Mouse (Mus musculus) c-Kit-negative CD71-positive TER-119-positive erythroid progenitor cells, embryonic 14.5 days (primary cell): ENCODE data around the gene Ahcyl1.
"Not testable (repeated sequence)": the region's sequence is repeated elsewhere in the genome, so short reads cannot be mapped to it uniquely, and the experiment has no call there.

Source experiments
- DNase-seq: peaks from one replicate; pipeline ENCODE4 v3.0.0-alpha.2; 2013; ENCODE audit warnings: low read depth, low spot score

The Ahcyl1 gene

DNA sequence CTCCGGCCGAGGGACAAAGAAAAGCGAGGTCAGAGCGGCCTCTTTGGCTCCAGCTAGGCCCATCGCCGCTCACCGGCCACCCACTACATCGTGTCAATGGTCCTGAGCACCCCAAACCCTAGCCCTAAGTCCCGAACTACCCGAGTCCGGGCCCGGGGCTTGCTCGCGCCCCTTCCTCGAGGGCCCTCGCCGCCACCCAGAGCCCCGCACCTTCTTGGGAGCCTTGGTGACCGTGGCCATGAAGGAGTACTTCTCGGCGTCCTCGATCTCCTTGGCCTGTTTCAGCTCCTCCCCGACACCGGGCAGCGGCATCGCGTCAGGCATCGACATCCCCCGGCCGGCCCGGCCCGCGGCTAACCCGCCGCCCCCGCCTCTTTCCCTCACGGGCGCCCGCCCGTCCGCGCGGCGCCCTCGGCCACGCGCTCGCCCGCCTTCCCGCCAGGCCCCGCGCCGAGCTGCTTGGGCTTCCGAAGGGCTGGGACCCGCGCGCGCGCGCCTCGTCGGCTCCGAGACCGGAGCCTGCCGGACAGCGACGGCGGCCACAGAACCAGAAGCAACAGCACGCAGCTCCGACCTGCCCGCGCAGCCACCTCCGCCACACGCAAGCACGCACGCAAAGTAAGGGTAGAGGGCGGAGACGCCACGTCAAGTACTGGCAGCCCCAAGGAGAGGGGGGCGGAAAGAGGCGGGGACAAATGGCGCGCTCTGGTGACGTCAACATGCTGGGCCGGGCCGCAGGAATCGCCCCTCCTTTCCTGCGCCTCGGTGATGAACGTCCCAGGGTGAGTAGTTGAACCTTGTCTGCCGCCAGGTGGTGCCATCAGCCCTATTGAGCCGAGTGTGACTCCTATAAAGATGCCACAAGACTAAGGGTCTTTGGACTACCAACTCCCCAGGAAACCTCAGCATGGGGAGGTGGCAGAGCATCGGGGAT is at the start of gene Ahcyl1:
TSS of gene Ahcyl1 (minus strand) at position 613 of the 934 bp plus-strand sequence.
- peak; percentile 92 for DNase-seq

DNA sequence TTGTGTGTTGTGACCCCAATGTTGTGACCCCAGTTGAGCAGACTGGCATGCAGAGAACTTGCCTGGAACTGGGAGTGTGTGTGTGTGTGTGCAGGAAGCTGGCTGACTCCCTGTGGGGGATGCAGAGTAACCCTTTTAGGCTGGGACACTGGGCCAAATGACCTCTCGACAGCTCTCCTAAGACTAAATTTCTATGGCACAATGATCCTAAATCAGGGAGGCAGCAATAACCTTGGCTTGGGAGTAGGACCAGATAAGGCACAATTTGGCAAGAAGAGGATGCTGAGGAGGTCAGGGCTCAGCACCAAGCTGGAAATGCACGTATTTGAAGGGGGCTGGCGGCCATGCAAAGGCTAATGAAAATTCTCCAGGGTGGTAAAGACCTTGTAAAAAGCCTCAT is 49.7 kb upstream of the Ahcyl1 start:
- DNase-seq: no peak

DNA sequence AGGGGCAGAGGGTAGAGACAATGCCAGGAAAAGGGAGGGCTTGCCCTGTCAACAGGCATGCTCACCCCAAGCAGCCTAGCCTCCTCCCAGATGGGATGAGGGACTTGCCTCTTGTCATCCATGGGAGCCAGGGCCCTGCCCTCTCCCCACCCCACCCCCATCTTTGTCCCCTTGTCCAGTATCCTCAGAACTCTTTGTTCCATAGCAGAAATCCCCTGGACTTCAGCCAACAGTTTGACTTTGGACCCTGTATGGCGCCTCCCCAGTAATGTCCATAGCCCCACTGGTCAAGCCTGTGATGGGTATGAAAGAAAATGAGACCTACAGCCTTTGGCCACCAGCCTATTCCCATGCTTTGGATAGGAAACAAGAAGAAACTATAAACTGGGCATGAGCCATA is 47.3 kb upstream of the Ahcyl1 start:
- DNase-seq: no peak

DNA sequence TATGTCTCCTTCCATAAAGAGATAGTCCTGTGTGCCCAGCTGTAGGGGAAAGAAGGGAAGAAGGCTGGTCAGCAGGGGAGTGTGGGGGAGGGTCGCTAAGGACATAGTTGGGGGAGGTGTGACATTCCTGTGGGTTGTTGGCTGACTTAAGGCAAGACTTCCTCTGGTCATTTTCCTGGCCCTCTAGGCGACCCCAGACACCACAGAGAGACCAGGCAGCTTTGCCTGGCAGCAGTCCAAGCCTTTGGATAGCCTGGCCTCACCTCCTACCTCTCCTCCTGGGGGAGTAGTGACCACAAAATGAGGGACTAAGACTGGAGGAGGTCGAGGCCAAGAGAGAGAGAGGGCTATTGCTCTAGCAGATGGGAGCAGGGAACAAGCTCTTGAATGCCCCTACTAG is 46.7 kb upstream of the Ahcyl1 start:
- no peak for DNase-seq

DNA sequence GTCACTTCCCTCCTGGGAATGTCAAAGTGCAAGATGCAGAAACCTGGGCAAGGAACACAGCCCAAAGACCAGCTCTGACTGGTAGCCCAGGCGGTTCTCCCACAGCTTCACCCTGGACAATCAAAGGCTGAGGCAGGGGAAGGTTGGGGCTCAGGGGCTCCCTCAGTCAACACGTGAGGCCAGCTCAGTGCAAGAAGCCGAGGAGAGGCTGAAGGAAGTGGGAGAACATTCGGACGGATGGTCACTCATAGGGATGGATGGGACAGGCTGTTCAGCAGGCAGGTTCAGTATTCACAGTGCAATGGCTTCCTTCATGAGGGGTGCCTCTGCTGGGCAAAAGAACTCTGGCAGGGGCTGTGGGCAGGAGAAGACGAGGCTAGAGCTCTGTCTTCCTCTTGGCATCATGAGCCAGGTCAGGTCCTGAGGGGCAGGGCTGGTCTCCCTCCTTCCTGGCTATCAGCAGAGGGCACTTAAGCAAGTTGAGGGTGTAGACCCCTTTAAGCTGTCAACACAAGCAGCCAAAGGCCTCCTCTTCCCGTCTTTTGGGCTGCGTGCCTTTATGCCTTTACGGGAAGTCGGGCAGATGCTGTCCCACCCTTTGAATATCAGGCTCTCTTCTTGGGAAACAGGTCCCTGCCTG is 45.8 kb upstream of the Ahcyl1 start:
- no peak for DNase-seq

DNA sequence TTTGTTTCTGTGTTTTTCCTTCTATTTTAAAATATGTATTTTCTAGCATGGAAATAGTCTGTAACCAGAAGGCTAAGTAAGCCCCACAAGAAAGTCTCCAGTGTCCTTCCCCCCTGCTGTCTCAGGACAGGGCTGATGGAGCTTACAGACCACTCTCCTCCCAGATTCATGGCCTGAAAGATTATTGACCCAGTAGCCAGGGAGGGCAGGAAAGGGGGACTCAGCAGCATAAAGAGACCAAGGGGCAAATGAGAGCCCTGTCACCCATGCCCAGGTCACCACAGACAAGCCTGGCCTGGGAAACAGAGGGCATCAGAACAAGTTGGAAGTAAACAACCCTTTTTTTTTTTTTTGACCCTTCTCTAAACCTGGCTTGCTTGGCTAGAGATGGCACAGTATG is 45.0 kb upstream of the Ahcyl1 start:
- DNase-seq: no peak

DNA sequence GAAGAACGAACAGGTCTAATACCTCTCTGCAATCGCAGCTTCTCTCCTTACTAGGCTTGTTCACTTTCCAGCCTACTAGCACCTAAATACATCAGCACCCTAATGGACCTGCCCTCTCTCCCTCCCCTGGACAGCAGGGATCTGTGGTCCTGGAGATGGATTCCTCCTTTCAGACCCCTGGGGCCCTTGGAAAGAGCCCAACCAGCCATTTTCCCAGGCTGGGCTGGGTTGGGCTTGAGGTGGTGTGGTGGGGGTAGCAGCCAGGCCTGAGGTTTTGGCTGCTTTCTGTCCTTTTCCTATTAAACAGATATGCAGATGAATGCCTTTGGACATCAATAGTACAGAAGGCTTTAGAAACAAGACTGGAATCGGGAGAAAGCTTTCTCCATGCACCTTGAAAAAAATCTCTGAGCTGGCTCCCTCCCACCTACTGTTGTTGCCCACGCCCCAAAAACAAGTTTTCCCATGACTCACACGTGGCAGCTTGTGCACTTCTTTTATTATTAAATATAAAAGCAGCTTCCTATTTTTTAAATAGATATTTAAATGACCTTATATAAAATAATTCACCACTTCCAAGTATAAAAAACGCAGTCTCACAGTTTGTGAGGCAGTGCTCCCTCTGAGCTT is 44.3 kb upstream of the Ahcyl1 start:
- DNase-seq: no peak

DNA sequence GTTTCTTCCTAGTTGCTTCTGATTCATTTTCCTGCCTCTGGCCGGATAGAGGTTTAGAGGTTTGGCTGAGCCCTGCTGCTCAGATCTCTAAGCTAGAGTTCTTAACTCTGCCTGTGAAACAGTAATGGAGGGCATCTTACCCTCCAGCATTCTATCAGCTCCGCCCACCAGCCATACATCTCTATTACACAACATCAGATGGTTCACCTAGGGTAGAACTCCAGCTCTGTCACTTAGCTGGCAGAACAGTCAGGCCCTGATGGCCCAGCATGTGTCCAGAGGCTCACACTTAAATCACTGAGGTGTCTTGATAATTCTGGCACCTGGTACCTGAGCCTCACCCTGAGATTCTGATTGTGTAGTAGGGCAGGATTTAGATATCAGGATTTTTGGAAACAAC is 43.6 kb upstream of the Ahcyl1 start:
- DNase-seq: no peak

DNA sequence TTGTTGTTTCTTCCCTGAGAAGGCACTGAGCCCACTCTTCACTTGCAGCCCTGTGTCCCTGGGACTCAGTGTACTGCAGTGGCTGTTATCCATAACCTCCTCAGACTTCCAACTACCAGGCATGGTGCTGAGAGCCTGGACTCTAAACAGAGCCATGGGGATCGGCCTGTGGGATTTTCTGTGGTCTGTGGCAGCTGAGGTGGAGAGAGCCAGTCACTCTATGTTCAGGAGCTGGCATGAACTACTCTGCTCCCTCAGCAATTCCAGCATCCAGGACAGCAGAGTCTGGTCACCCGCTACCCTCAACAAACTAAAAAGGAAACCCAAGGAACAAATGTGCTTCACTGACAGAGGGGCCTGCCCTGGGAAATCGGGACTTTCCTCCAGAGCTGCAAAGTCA is 43.1 kb upstream of the Ahcyl1 start:
- no peak for DNase-seq

DNA sequence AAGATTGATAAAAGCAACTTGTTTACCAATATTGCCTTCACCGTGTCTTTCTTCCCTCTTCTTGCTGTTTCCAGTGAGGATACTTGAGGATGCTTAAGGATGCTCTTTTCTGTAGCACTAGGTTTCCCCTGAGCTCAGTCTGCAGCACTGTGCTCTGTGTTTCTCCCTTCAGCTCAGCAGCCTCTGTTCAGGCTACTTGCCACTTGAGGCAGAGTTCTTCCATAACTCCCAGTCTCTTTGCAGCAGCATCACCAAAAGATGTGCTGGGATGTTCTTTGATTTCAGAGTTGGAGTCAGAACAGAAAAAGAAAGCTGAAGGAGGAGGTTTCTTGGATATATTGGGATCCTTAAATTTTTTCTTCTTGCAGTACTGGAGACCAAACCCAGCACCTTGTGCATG is 42.3 kb upstream of the Ahcyl1 start:
- no peak for DNase-seq

DNA sequence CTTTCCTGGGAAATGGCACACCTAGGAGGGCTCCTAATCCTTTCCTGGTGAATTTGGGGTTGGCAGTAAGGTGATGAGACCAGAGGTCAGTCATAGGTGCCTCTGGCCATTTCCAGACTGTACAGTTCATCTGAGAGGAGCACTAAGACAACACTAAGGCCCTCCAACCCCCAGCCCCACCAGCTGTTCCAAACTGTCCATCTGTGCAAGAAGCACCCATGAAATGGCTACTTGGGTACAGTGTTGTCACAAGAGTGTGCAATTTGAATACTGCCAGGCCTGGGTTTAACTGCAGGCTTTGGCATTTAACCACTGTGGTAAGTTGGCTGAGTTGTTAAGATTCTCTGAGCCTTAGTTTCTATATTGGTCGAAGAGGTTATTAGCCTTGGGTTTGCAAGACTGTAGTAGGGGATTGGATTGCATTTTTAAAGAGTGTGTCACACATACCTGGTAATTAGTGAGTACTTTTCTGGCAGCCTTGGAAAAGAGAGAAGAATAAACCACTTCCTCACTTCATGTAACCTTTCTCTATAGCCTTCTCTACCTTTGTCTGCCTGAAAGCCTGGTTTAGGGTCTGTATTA is 41.3 kb upstream of the Ahcyl1 start:
- no peak for DNase-seq

DNA sequence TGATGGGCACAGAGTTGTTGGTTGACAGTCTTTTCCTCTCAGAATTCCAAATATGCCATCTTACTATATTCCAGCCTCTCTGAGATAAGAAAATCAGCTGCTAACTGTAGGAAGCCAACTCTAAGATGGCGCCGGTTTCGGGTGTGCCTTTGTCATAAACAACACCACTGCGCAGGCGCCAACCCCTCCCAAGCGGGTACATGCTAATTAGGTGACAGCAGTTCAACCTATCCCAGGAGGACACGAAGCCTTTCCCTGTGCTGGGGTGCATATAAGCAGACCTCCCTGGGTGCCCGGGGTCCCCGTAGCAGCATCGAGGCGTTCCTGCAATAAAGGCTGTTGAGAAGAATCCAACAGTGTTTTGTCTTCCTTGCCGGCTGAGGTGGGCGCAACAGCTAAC is 39.3 kb upstream of the Ahcyl1 start:
- not testable (repeated sequence) for DNase-seq

DNA sequence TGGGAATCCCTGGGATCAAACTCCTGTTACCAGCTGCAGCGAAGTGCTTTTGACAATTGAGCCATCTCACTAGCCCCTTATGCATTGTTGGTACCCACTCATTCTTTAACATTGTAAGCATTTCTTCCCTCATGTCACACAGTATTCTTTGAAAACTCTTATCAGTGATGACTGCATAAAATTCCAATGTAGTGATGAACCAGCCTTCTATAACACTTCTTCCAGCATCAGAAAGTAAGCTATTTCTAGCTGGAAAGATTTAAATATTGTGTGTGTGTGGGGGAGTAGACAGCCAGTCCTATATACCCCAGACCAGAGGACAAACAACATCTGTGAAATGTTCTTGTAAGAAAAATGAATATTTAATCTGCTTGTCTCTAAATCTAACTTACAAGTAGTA is 37.0 kb upstream of the Ahcyl1 start:
- no peak for DNase-seq

DNA sequence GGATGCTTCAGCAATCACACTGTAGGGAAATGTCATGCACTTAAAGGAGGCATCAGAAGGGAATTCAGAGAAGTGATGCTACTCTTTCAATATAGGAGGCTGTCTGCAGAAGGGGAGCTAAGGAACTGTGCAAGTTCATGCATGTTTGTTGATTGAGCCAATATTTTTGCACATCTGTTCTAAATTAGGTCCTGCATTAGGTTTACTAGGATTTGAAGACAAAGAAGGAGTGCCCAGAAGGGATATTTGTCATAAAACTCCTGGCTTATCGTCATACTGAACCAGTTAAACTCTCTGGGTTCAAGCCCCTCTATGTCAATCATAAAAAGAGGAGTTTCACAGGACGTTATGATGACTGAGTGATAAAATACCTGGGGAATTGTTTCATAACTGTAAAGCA is 33.9 kb upstream of the Ahcyl1 start:
- no peak for DNase-seq

DNA sequence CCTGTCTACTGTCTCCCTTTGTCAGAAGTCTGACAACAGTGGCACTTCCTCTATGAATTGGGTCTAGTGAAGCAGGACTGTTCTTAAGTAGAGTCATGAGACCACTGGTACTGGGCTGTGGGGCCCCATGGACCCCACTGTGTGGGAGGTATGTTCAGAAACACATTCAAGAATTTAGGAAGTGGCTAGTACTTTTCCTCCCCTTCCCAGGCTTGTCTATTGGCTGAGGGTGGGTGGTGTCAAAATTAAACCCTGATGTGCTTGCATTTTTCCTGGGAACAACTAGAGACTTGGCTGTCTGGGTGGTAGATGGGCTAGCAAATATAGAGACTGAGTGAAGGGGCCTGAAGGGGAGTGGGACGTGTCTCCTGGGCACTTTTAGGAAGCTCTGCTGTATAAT is 32.1 kb upstream of the Ahcyl1 start:
- no peak for DNase-seq

DNA sequence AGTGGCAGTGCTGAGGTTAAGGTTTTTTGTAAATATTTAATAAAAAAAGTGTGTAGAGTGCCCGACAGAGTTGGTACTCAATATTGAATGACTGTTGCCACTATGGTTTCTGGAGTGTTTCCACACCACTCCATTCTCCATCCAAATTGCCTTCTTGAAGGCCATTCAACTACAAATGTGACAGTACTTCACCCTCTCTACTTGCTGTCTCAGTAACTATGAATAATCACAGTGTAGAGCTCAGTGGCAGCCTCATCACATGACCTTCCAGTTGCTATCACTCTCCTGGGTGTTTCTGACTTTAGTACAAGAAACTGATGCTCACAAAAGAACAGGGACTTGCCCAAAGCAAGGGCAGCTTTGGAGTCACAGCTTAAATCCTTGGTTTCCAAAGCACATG is 19.6 kb upstream of the Ahcyl1 start:
- no peak for DNase-seq

DNA sequence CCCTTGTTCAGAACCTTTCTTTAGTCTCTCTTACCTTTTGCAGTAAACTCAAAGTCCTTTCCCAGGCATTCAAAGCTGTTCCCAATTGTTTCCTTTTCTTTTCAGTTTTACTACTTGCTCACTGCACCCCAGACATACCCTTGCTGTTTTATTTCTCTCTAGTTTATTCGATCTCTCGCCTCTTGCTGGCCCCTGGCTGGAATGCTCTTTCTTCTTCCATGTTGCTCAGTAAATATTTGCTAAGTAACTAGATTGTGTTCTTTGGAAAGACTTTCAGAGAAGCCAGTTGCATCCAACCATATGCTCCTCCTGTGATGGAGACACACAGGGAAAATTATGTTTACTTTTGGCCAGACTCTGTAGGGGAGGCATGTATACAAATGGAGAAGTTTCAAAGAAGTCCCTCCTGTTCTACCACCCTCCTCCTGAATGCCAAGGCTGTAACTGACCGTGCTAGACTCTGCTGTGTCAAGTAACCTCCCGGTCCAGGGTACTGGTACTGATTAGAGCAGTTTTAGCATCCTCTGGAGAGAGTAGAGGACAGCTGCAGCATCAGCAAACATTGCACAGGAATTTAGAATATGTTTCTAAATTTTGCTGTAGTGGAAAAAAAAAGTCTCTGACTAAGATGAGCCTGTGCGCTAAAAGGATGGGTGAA is 18.0 kb upstream of the Ahcyl1 start:
- DNase-seq: no peak

DNA sequence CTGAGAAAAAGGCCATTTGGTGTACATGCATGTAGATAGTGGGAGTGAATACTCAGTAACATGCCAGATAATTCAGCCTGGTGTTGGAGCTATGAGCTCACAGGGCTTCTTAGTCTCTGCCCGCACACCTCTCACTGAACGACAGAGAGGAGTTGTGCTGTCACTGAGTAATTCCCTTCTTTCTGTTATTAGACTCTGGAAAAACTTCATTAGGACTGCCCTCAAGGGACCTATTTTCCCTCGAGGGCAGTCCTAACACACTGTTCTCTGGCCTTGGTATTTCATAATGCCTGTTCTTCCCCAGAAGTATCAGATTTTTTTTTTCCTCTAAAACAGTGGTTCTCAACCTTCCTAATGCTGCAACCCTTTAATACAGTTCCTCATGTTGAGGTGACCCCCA is 15.7 kb upstream of the Ahcyl1 start:
- no peak for DNase-seq

DNA sequence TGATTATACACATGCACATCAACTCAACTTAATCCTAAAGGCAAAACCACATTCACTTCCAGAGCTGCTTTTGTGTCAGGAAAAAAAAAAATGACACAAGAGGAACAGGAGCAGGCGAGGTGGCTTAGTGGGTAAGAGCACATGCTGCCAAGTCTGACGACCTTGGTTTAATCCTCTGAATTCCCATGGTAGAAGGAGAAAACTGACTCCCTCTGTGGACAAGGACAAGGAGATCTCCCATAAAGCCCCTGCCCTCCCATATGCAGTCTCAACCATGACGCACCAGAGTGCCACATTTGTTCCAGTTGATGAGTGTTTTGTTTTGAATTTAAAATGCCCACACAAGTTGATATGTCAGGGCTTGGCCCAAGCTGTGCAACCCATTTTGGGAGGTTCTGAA is 12.8 kb upstream of the Ahcyl1 start:
- DNase-seq: no peak

DNA sequence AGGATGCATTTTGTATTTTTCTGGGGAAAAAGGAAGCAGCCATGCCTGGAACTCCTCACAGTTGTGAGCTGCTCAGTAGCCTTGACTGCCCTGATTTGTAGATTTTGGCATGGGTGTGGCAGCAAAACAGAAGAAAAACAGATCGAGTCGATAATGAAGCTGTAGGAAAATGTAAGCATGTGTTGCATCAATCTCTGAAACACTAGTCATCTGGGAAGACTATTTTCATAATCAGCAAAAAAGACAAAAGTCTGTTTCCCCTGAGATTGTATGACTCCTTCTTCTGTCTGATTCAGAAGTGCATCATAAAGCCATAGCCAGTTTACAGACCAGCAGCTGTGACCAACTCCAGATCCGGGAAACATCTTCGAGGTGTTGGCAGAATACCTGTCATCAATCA is 10.9 kb upstream of the Ahcyl1 start:
- no peak for DNase-seq

DNA sequence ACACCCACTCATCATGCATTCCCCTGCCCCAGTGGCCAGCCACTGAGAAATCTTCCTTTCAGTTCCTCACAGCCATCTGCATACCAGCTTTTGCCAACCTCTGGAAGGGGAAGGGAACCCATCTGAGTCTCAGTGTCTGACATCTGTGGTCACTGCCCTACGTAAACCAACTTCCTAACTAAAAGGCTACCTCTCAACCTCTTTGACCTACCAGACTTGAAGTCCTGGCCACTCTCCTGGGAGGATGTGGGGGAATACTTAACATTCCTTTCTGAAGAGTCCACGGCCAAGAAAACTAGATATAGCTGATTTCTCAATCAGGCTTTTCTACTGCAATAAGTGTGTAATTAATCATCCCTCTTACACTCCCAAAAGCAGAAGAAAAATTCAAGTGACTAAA is 9.8 kb upstream of the Ahcyl1 start:
- DNase-seq: no peak

DNA sequence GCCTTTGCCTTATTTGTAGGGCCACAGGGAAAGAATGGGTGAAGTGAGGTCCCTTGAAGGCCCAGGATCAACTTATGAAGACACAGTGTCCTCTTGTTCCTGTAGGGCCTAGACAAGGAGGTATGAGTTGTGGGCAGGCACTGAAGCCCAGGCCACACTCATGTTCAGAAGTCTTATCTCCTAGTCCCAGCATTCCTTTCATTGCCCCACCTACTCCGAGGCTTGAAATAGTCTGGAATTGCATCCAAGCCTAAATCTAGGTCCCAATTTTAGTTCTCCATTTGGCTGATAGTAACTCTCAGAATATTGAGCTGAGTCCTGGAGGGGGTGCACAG is 8.0 kb upstream of the Ahcyl1 start:
- DNase-seq: no peak
